Mouse (Mus musculus) CH12.LX (cell line): ENCODE results near the gene Pdzd9. TPM values are rescaled to one million over a fixed set of nuclear protein-coding genes. Genes with fewer than 3 reads are reported as not detected.

Experiments used
- DNase-seq: peaks from one replicate; pipeline ENCODE4 v3.0.0-alpha.2; 2013; ENCODE audit errors: extremely low read depth
- H3K27ac ChIP-seq: 2 replicates; pipeline ENCODE4 v1.5.1; 2012; ENCODE audit warnings: low read depth, mild to moderate bottlenecking, control low read depth, moderate library complexity; ENCODE audit not compliant: insufficient read depth
- H3K27me3 ChIP-seq: replicated peaks from 2 replicates; pipeline ENCODE3; 2012; ENCODE audit warnings: inconsistent platforms
- H3K36me3 ChIP-seq, 2 experiments: replicated peaks in 1 of 2; 2 replicates each; pipeline versions ENCODE3 to v1.6.1; 2012; ENCODE audit warnings: inconsistent platforms in 1 of 2, low read length in 1 of 2, mild to moderate bottlenecking in 1 of 2, mixed read lengths in 1 of 2, moderate library complexity in 1 of 2; ENCODE audit not compliant: control insufficient read depth in 1 of 2, insufficient read depth in 1 of 2
- H3K4me1 ChIP-seq, 2 experiments: 2 replicates each; pipeline ENCODE4 v1.6.1; 2012; ENCODE audit warnings: inconsistent platforms in 1 of 2, moderate library complexity in 1 of 2; ENCODE audit not compliant: insufficient read depth in 2 of 2, control insufficient read depth in 1 of 2
- H3K4me2 ChIP-seq: 2 replicates; pipeline ENCODE4 v1.6.1; 2012; ENCODE audit warnings: low read depth, mild to moderate bottlenecking, control low read depth; ENCODE audit not compliant: poor library complexity, insufficient read depth, severe bottlenecking
- H3K4me3 ChIP-seq, 3 experiments: fragments of 150-350 bp in 1 of 3; sonication (generic) in 1 of 3; replicated peaks in 1 of 3; 2 replicates each; pipeline versions ENCODE3 to v1.5.1; 2011 to 2012; ENCODE audit warnings: low read depth in 2 of 3, low read length in 2 of 3, mild to moderate bottlenecking in 2 of 3, moderate library complexity in 2 of 3, control low read depth in 1 of 3, improper control_type of control experiment in 1 of 3, inconsistent platforms in 1 of 3, mixed read lengths in 1 of 3; ENCODE audit not compliant: poor library complexity in 1 of 3
- H3K79me2 ChIP-seq: replicated peaks from 2 replicates; pipeline ENCODE4 v1.6.1; 2012; ENCODE audit warnings: mild to moderate bottlenecking, moderate library complexity; ENCODE audit not compliant: control insufficient read depth, poor library complexity, insufficient read depth, severe bottlenecking; ENCODE audit errors: extremely low read depth
- H3K9ac ChIP-seq: 2 replicates; pipeline ENCODE4 v1.6.1; 2012; ENCODE audit warnings: low read depth, mild to moderate bottlenecking, control low read depth, moderate library complexity; ENCODE audit not compliant: insufficient read depth
- H3K9me3 ChIP-seq: replicated peaks from 2 replicates; pipeline ENCODE3; 2012; ENCODE audit warnings: low read length, inconsistent platforms, mixed read lengths
- HCFC1 ChIP-seq: IDR thresholded peaks from 2 replicates; pipeline ENCODE4 v1.6.1; 2012; ENCODE audit warnings: low read depth, mild to moderate bottlenecking, inconsistent platforms, low read length, improper control_type of control experiment
- IRF4 ChIP-seq: IDR thresholded peaks from 2 replicates; pipeline ENCODE4 v1.6.1; 2014; ENCODE audit warnings: low read depth, mild to moderate bottlenecking, inconsistent platforms, low read length, improper control_type of control experiment
- JUN ChIP-seq: IDR thresholded peaks from 2 replicates; pipeline ENCODE4 v1.6.1; 2011; ENCODE audit warnings: low read depth, mild to moderate bottlenecking, low read length, improper control_type of control experiment, moderate library complexity; ENCODE audit not compliant: insufficient read depth
- MAX ChIP-seq: IDR thresholded peaks from 2 replicates; pipeline ENCODE4 v1.6.1; 2011; ENCODE audit warnings: low read length, improper control_type of control experiment
- MEF2A ChIP-seq: IDR thresholded peaks from 2 replicates; pipeline ENCODE4 v1.6.1; 2014; ENCODE audit warnings: low read depth, mild to moderate bottlenecking, inconsistent platforms, low read length, improper control_type of control experiment, borderline replicate concordance
- MXI1 ChIP-seq: IDR thresholded peaks from 2 replicates; pipeline ENCODE4 v1.6.1; 2011; ENCODE audit warnings: mild to moderate bottlenecking, low read depth, low read length, improper control_type of control experiment
- NRF1 ChIP-seq: IDR thresholded peaks from 2 replicates; pipeline ENCODE4 v1.6.1; 2014; ENCODE audit warnings: low read depth, mild to moderate bottlenecking, inconsistent platforms, low read length, improper control_type of control experiment, moderate library complexity
- PAX5 ChIP-seq: IDR thresholded peaks from 2 replicates; pipeline ENCODE4 v1.6.1; 2012; ENCODE audit warnings: low read length, inconsistent platforms, mixed read lengths
- SMC3 ChIP-seq: IDR thresholded peaks from 2 replicates; pipeline ENCODE4 v1.6.1; 2011; ENCODE audit warnings: low read depth, low read length, improper control_type of control experiment
- TCF12 ChIP-seq: IDR thresholded peaks from 2 replicates; pipeline ENCODE4 v1.6.1; 2014; ENCODE audit warnings: low read depth, mild to moderate bottlenecking, inconsistent platforms, low read length, improper control_type of control experiment
- ZMIZ1 ChIP-seq: IDR thresholded peaks from 2 replicates; pipeline ENCODE4 v1.6.1; 2012; ENCODE audit warnings: low read depth, mild to moderate bottlenecking, inconsistent platforms, low read length, improper control_type of control experiment
- dilution Hi-C: fragments of 300-500 bp; cut with MboI; formaldehyde crosslinking; loops from 2 replicates; pipeline ENCODE4 v1.14.3; 2020; ENCODE audit warnings: low sequenced_read_pairs; ENCODE audit not compliant: extremely low pct_unique_long_range_greater_than_20kb, extremely low pct_ligation_motif_present
- in situ Hi-C: fragments of 300-500 bp; cut with MboI; formaldehyde crosslinking; loops from 3 replicates; pipeline ENCODE4 v1.14.3; 2019; ENCODE audit warnings: low sequenced_read_pairs, low pct_ligation_motif_present, low pct_unique_long_range_greater_than_20kb, mixed read lengths
- polyA plus RNA-seq: library from polyadenylated mRNA; unstranded; fragments of >175 nt; gene quantifications from 2 replicates; pipeline ENCODE4 v1.2.1, GENCODE M21; 2012; ENCODE audit warnings: low read depth; ENCODE audit not compliant: insufficient read length
- total RNA-seq, 2 experiments: library from RNA; depleted of rRNA; stranded (reverse); fragments of 300-350 nt in 1 of 2; fragments of >200 nt in 1 of 2; gene quantifications; 2 replicates each; pipeline ENCODE4 v1.2.3; 2012 to 2014

The Pdzd9 gene
- total and polyA plus RNA-seq, 3 experiments = 0.39 to 0.51 TPM; not detected in 1

DNA sequence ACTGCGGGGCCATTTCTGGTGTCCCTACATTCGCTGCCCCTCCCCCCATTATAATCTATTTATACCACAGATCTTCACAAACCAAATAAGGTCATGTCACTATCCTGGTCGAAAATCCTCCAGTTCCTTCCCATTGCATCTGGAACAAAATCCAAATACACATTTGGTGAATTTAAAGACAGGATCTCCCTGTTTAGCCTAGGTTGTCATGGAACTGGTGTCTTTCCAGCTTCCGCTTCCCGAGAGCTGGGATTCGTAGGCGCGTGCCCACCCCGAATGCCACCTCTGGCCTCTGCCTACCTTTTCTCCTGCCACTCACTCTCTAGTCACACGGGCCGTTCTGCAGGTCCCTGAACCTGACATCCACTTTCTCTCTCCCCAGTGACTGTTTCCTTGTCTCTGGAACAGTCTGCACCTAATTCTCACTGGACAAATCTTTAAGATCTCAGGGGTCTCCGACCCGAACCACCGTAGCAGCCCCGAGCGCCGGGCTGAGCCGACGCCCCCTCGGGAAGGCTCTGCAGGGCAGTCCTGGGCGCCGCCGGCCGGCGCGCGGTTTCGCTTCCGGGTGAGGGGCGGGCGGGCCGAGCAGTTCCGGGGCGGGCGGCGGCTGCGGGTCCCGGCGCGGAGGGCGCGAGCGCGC, 7.0 kb upstream of the Pdzd9 start, which contains the start of gene Mosmo (continued):
- TF ChIP-seq MEF2A = no peak
- no peak for TF ChIP-seq PAX5
- no peak for TF ChIP-seq MAX
- no peak for TF ChIP-seq SMC3
- TF ChIP-seq ZMIZ1 = no peak
- peak; percentile 75 for TF ChIP-seq HCFC1
- no peak for TF ChIP-seq MXI1
- 0 out of 2 replicates have a peak, but pooled peaks have one; percentile 45 for TF ChIP-seq TCF12

DNA sequence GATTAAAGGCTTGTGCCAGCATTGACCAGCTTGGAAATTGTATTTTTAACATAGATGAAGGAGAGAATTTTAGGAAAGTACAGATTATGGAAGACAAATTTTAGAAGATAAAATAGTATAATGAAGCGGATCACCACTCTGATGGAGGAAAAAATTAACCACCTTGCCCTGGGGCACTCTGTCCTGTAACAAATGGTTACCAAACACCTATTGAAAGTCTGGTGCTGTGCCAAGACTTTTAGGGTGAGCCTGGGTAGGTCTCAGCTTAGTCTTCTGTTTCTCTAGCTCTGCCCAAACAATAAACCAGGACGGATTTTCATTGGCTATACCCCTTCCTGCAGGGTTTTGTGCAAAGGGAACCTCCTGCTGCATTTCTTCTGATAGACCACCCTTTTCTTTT, 1.1 kb upstream of the Pdzd9 start:
- Histone ChIP-seq H3K27me3 (peaks cover 2% of the 10 kb centered on the region), H3K4me3 (no peak overlapping the region), H3K79me2 (no peaks in the 10 kb centered on the region), H3K4me1 (peaks cover 0 to 9% of the 10 kb centered on the region in 2 experiments; a peak in 2 of 4 replicates), H3K27ac (no peak overlapping the region), H3K4me2 (no peak overlapping the region), H3K9ac (no peak overlapping the region), H3K36me3 (peaks cover 0 to 3% of the 10 kb centered on the region in 2 experiments), H3K9me3 (no peaks in the 10 kb centered on the region)
- no peak for DNase-seq
- in situ Hi-C loops (loop anchor here (5.0 kb wide), 3 partner anchors 56 to 156 kb away; no protein-coding TSS in a partner anchor), dilution Hi-C loops (no loop called here)
- no peak for TF ChIP-seq JUN

DNA sequence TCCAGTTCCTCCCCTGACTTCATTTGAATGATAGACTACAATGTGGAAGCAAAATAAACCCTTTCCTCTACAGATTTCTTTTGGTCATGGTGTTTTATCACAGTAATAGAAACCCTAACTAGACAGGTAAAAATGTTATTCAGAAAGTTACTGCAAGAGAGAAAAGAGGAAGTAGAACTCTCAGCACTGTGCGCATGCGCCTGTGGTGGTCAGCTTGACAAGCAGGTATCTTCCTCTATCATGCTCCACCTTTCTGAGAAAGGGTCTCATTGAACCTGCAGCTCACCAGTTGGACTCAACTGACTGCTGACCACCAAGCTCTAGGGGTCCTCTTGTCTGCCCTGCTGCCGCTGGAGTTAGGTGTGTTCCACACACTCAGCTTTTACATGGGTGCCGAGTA, 8.1 kb downstream of the Pdzd9 start:
- H3K36me3 ChIP-seq = peaks cover 27 to 44% of the 10 kb centered on the region in 2 experiments
- TF ChIP-seq NRF1 (peak; percentile 85), IRF4 (no peak)
- no peaks in the 10 kb centered on the region for H3K27me3 ChIP-seq
- dilution Hi-C loops = no loop called here
- no peaks in the 10 kb centered on the region for H3K79me2 ChIP-seq
- in situ Hi-C loops = no loop called here
- no peak overlapping the region for H3K9ac ChIP-seq
- DNase-seq = peak; percentile 56
- no peak overlapping the region for H3K27ac ChIP-seq
- H3K4me3 ChIP-seq = no peak overlapping the region
- no peaks in the 10 kb centered on the region for H3K9me3 ChIP-seq
- peaks cover 0 to 9% of the 10 kb centered on the region in 2 experiments; a peak in 2 of 4 replicates for H3K4me1 ChIP-seq
- no peak overlapping the region for H3K4me2 ChIP-seq
